Mouse (Mus musculus): Measurements from ENCODE around the gene Milr1.
"Not testable (repeated sequence)": the region's sequence is repeated elsewhere in the genome, so short reads cannot be mapped to it uniquely, and the experiment has no call there.

Gene Milr1

GRCm38 (mm10) chr11:106736614-106737013, 14.4 kb upstream of the Milr1 start:
- DNase-seq: no peak

DNA sequence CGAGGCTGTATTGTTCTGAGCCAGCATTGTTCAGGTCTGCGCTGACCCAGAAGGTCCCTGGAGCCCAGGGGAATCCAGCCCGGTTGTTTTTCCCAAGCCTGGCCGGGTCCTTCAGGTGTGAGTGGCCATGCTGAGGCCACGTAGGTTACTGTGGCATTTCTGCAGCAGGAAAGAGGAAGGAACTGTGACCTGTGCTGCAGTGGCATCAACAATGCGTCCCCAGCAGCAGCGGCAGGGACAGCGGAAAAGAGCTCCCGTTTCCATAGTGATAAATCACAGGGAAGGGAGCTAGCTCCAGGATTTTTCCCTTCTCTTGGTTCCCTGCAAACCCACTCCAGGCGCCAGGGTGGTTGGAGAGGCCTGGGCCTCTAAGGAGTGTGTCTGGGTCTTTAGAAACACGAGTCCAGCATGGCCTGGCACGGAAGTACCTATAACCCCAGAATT, 13.8 kb upstream of the Milr1 start:
- DNase-seq: no peak

GRCm38 (mm10) chr11:106739116-106739515, 11.9 kb upstream of the Milr1 start:
- no peak for DNase-seq

DNA sequence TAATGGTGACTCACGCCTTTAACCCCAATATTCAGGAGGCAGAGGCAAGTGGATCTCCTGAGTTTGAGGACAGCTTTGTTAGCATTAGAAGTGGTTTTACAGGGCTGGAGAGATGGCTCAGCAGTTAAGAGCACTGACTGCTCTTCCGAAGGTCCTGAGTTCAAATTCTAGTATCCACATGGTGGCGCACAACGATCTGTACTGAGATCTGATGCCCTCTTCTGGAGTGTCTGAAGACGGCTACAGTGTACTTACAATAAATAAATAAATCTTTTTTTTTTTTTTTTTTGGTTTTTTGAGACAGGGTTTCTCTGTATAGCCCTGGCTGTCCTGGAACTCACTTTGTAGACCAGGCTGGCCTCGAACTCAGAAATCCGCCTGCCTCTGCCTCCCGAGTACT, 10.3 kb upstream of the Milr1 start:
- not testable (repeated sequence) for DNase-seq

GRCm38 (mm10) chr11:106741232-106741631, 9.8 kb upstream of the Milr1 start:
- DNase-seq: no peak

DNA sequence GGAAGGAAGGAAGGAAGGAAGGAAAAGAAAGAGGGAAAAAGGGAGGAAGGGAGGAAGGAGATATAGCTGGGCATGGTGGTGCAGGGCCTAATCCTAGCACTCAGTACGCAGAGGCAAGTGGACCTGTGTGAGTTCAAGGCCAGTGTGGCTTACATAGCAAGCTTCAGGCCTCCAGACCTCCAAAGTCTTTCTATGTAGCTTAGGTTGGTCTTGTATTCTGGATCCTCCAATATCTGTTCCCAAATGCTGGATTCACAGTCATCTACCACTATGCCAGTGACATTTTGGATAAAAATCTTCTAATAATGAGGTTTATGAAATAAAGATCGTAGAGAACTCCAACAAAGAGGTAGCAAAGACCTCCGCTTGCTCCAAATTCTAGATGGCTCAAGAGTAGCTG, 9.2 kb upstream of the Milr1 start:
- DNase-seq: no peak

- DNase-seq: no peak
Measured at GRCm38 (mm10) chr11:106742388-106742841, 8.6 kb upstream of the Milr1 start.

GRCm38 (mm10) chr11:106744949-106745348, 6.1 kb upstream of the Milr1 start:
- DNase-seq: no peak

DNA sequence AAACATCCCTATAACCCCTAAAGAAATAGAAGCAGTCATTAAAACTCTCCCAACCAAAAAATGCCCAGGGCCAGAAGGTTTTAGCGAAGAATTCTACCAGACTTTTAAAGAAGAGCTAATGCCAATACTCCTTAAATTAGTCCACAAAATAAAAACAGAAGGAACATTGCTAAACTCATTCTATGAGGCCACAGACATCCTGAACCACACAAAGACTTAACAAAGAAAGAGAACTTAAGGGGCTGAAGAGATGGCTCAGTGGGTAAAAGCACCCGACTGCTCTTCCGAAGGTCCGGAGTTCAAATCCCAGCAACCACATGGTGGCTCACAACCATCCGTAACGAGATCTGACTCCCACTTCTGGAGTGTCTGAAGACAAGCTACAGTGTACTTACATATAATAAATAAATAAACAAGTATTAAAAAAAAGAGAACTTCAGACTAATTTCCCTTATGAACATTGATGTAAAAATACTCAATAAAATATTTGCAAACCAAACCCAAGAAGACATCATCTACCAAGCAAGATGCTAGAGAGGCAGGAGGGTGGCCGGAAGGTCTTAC, 1.4 kb upstream of the Milr1 start:
- DNase-seq: not testable (repeated sequence)

- peak; percentile 74 for DNase-seq
Measured at GRCm38 (mm10) chr11:106750121-106750751, 790 bp upstream of the Milr1 start, which contains the start of gene Pecam1. Pecam1 (minus strand) TSS chr11:106750628.

DNA sequence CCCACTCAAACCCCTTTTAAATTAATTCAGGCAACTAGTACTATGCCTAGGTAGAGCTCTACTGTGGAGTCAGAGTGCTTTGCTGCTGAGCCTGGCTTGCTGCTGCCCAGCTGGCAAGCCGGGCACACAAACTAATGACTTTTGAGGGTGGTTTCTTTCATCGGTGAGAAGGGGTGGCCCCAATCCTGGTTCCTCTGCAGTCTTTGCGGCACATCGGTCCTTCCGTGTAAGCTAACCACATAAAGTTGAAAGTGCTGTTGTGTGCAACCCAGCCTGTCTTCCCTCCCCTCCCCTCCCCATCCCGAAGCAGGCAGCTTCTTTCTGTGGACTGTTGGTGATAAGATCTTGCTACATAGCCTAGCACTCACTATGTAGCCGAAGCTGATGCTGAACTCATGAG, 1.1 kb downstream of the Milr1 start:
- DNase-seq: peak; percentile 67

DNA sequence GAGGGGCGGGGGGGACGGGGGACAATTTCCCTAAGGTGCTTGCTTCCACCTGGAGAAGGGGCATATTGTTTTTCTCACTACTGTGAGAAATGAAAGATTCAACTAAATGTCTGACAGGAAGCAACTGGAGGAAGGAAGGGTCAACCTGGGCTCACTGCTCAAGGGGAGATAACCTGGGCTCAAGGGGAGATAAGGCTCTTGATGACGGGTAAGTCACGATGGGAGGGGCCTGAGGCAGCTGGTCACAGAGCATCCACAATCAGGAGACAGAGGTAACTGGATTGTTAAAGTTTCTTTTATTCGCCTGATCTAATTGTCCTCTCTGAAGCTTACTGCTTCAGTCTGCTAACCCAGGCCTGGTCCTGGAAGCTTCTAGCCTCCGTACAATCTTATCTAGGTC, 2.3 kb downstream of the Milr1 start:
- no peak for DNase-seq

DNA sequence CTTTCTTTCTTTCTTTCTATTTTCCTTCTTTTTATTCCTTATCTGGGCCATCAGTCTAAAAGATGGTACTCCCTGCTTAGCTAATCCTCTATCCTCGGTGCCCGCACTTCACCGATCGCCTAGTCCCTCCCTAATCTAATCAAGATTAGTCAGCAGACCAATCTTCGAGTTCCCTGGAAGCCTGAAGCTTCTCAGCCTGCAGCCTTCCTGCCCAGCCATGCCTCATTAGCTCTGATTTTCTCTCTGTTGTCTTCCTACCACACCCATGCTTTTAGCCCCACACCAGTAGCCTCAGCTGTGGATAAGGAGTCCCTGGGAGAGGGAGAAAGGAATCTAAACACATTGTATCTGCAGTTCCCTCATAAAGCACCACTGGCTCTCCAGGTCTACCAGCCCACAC, 4.6 kb downstream of the Milr1 start:
- DNase-seq: no peak

DNA sequence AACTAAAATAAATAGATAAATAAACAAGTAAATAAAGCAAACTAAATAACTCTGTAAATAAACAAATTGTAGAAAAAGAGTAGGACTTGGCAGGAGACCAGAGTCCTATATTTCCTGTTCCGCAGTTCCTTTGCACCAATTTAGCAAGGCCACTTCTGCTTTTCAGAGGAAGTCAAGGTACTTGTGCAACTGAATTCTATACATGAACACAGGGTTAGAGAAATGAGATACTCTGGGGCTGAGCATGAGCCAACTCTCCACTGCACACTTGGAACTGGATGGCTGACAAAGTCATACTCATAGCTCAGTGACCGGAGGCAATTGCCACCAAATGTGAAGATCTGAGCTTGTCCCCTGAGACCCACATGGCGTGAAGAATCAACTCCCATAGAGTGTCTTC, 8.0 kb downstream of the Milr1 start:
- DNase-seq: no peak

- no peak for DNase-seq
Measured at GRCm38 (mm10) chr11:106760511-106760910, 9.5 kb downstream of the Milr1 start.

DNA sequence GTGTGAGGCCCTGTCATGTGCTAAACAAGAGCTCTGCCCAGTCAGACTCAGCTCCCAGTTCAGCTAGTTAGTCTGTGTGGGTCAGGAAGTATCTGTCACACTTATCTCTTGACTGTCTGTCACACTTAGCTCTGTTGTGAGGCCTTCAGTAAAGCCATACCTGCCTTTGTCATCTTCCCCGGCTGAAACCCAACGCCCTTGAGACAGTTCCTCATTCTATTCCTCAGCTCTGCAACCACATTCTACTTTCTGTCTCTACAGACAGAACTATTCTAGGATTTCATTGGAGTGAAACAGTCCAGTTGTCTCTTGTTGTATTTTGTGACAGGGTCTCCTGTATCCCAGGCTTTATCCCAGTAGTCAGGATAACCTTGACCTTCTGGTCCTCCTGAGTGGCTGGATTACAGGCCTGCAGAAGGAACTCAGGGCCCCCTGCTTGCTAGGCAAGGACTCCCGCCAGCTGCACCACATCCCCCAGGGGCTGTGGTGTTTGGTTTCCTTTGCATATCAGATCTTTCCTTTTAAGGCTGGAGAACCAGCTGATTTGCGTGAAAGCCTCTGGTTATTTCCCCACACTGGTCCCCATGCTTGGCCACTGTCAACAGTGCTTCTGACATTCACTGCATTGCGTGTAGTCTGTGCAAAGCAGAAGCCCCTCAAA, 11.2 kb downstream of the Milr1 start:
- DNase-seq: peak; percentile 63

DNA sequence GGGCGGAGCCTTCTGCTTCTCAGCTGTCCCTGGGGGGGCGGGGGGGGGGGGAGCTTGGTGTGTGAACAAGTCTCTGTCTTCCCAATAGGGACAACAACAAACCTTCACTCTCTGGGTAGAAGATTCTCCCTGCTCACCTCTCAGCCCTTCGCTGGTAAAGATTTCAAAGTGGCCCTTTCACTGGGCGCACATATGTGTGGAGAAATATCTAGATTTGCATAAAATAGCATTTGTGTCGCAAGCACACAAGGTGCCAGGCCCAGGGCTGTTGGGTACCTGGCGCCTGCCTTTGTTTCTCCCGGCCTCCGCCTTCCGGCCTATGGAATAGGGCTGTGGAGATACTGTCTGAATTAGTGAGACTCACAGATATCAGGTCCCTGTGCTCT, 11.8 kb downstream of the Milr1 start:
- no peak for DNase-seq

GRCm38 (mm10) chr11:106766611-106767162, 15.7 kb downstream of the Milr1 start:
- DNase-seq: no peak

DNA sequence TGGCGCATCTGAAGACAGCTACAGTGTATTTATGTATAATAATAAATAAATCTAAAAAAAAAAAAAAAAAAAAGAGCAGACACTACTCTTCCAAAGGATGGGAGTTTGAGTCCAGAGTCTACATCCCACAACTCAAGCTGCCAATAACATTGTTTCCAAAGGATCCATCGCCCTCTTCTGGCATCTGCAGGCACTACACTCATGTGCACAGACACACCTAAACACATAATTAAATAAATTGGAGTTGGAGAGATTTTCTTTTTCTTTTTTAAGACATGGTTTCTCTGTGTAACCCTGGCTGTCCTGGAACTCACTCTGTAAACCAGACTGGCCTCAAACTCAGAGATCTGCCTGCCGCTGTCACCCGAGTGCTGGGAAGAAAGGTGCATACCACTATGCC, 16.5 kb downstream of the Milr1 start:
- no peak for DNase-seq

- peak; percentile 70 for DNase-seq
Measured at GRCm38 (mm10) chr11:106770195-106770974, 19.4 kb downstream of the Milr1 start.

DNA sequence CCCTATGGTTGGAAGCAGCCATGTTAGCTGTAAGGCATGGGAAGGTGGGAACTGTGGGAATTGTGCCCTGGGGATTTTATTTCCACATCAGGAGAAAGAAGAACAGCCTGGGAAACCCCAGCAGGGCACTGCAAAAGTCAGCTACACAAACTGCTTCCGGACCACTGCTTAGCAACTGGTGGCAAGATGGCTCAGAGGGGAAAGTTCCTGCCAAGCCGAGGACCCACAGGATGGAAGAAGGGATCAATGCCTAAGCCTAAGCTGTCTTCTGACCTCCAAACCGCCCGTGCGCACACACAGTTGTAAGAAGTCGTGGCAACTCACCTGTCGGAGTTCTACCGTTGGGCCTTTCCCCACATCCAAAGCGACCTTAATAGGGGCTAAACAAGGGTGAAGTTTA, 22.0 kb downstream of the Milr1 start:
- no peak for DNase-seq

DNA sequence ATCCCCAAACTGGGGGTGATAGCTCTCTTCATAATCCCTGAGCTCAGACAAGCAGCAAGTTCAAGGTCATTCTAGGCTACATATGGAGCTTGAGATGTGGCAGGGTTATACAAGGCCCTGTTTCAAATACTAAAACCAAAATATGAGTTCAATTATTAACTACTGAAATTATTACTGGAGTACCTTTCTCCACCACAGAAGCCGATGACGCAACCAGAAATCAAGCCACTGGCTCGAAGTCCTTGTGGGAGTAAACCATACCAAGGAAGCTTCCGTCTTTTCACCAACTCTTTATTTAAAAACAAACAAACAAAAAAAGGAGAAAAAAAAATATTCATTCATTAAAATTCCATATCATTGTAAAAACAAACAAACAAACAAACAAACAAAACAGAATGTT, 25.9 kb downstream of the Milr1 start:
- DNase-seq: no peak

DNA sequence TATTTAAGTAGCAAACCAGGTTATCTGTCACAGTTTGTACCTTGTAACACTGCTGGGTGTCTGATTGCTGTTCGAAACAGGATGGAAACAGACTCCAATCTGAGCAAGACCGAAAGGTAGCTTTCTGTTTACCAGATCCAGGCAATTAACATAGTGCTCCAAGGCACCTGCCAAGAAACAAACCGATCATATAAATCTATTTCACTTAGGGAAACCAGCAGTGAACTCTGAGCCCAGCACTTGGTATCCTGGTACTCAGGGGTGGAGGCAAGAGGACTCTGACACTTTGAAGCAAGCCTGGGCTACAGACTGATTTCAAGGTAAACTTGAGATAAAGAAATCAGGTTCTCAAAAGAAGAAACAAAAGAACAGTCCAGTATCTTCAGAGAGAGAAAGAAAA, 26.4 kb downstream of the Milr1 start:
- no peak for DNase-seq

Measured in thymus, postnatal 14 days (tissue).